Mouse (Mus musculus) brain, adult 2 months (tissue): ENCODE measurements around the gene Cyfip1.

Experiments used
- DNase-seq: peaks from one replicate; pipeline ENCODE4 v3.0.0; 2011; ENCODE audit warnings: low read depth, low spot score

The Cyfip1 gene

GRCm38 (mm10) chr7:55865044-55865443 is 23.5 kb downstream of the Cyfip1 start:
- DNase-seq: no peak

GRCm38 (mm10) chr7:55865750-55866416 is 24.3 kb downstream of the Cyfip1 start:
- DNase-seq: peak; percentile 47

GRCm38 (mm10) chr7:55868247-55868646 is 26.7 kb downstream of the Cyfip1 start:
- no peak for DNase-seq

GRCm38 (mm10) chr7:55869220-55869619 is 27.7 kb downstream of the Cyfip1 start:
- DNase-seq: no peak

GRCm38 (mm10) chr7:55870340-55871020 is 28.9 kb downstream of the Cyfip1 start:
- peak; percentile 63 for DNase-seq

- DNase-seq: no peak
Observed at GRCm38 (mm10) chr7:55871476-55871875, 29.9 kb downstream of the Cyfip1 start.

- DNase-seq: no peak
Observed at GRCm38 (mm10) chr7:55874703-55875102, 33.2 kb downstream of the Cyfip1 start.

- peak; percentile 66 for DNase-seq
Observed at GRCm38 (mm10) chr7:55877721-55878120, 36.2 kb downstream of the Cyfip1 start.

GRCm38 (mm10) chr7:55880882-55881281 is 39.3 kb downstream of the Cyfip1 start:
- no peak for DNase-seq

- no peak for DNase-seq
Observed at GRCm38 (mm10) chr7:55888603-55889002, 47.1 kb downstream of the Cyfip1 start.

- no peak for DNase-seq
Observed at GRCm38 (mm10) chr7:55889996-55890395, 48.5 kb downstream of the Cyfip1 start.

- peak; percentile 66 for DNase-seq
Observed at GRCm38 (mm10) chr7:55890731-55891130, 49.2 kb downstream of the Cyfip1 start.

- peak; percentile 56 for DNase-seq
Observed at GRCm38 (mm10) chr7:55891797-55892196, 50.3 kb downstream of the Cyfip1 start.

GRCm38 (mm10) chr7:55903766-55904165 is 62.2 kb downstream of the Cyfip1 start:
- no peak for DNase-seq

- no peak for DNase-seq
Observed at GRCm38 (mm10) chr7:55905449-55905848, 63.9 kb downstream of the Cyfip1 start.

GRCm38 (mm10) chr7:55909519-55909918 is 68.0 kb downstream of the Cyfip1 start:
- peak; percentile 28 for DNase-seq

- no peak for DNase-seq
Observed at GRCm38 (mm10) chr7:55910356-55910755, 68.8 kb downstream of the Cyfip1 start.

GRCm38 (mm10) chr7:55911371-55911770 is 69.8 kb downstream of the Cyfip1 start:
- peak; percentile 67 for DNase-seq

GRCm38 (mm10) chr7:55912118-55912517 is 70.6 kb downstream of the Cyfip1 start:
- no peak for DNase-seq

- DNase-seq: peak; percentile 27
Observed at GRCm38 (mm10) chr7:55918365-55918764, 76.8 kb downstream of the Cyfip1 start.

- DNase-seq: no peak
Observed at GRCm38 (mm10) chr7:55927262-55927661, 85.7 kb downstream of the Cyfip1 start.

GRCm38 (mm10) chr7:55928649-55929048 is 87.1 kb downstream of the Cyfip1 start:
- no peak for DNase-seq

- DNase-seq: no peak
Observed at GRCm38 (mm10) chr7:55935025-55935424, 93.5 kb downstream of the Cyfip1 start.
